Mouse (Mus musculus): ENCODE measurements around the gene Prkcz. TPM values are rescaled to one million over a fixed set of nuclear protein-coding genes. Genes with fewer than 3 reads are reported as not detected.

Gene Prkcz
- 37.8 TPM for polyA plus RNA-seq (2017; shearing (Covaris generic))

GRCm38 (mm10) chr4:155361303-155361791 is at the start of gene Prkcz:
Gene Prkcz (minus strand): TSS chr4:155361361.

GRCm38 (mm10) chr4:155409058-155409776 is 48.1 kb upstream of the Prkcz start, which contains the start of gene Cfap74:
Gene Cfap74 (plus strand): TSS chr4:155409190.

GRCm38 (mm10) chr4:155397511-155398221 is 36.5 kb upstream of the Prkcz start, which contains the start of gene Gabrd:
Gene Gabrd (minus strand): TSS chr4:155398112.

GRCm38 (mm10) chr4:155249648-155250351 is 111.4 kb downstream of the Prkcz start, which contains the start of gene Faap20:
Gene Faap20 (plus strand): TSS chr4:155249802.

GRCm38 (mm10) chr4:155222552-155222840 is 138.7 kb downstream of the Prkcz start, which contains the start of gene Ski:
Gene Ski (minus strand): TSS chr4:155222592.

Other genes starting within 250 kb of the Prkcz start
- 11.1 TPM for gene Ski, start 138.8 kb downstream of the Prkcz start, polyA plus RNA-seq (2017; shearing (Covaris generic))
- 118 TPM for gene Faap20, start 111.6 kb downstream of the Prkcz start, polyA plus RNA-seq (2017; shearing (Covaris generic))
- gene Gabrd, start 36.8 kb upstream of the Prkcz start, polyA plus RNA-seq (2017; shearing (Covaris generic)), result 0.72 TPM
- gene Cfap74, start 47.8 kb upstream of the Prkcz start, polyA plus RNA-seq (2017; shearing (Covaris generic)), result 4.8 TPM
- not detected for gene Tmem52, start 107.8 kb upstream of the Prkcz start, polyA plus RNA-seq (2017; shearing (Covaris generic))
- gene Gnb1, start 130.0 kb upstream of the Prkcz start, polyA plus RNA-seq (2017; shearing (Covaris generic)), result 21.1 TPM
- gene Nadk, start 201.0 kb upstream of the Prkcz start, polyA plus RNA-seq (2017; shearing (Covaris generic)), result 138 TPM
- 13.5 TPM for gene Slc35e2, start 240.1 kb upstream of the Prkcz start, polyA plus RNA-seq (2017; shearing (Covaris generic))

All from activated CD4-positive, CD25-positive, alpha-beta regulatory T cell, adult 9 weeks (primary cell).